Mouse (Mus musculus): Measurements from ENCODE around the gene Slc9a2. TPM values are rescaled to one million over a fixed set of nuclear protein-coding genes. Genes with fewer than 3 reads are reported as not detected.

Gene Slc9a2
- polyA plus RNA-seq, 1 experiment: 0.15 TPM

DNA sequence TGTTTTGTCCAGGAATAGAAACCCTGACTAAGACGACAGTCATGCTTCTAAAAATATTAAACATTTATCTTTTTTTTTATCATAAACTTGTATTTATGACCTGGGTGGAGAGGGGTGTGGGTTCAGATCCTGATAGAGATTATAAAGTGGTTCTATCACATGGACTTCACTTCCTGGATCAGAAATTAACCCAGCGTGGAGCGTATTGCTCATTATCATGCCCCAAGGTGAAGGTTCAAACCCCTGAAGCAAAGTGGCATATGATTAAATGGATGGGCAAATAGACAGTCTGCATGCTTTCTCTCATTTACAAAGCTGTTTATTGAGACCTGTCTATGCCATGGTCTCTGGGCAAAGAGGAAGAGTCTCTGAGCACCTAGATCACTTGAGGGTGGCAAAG, 96.4 kb downstream of the Slc9a2 start:
- no peaks in the 10 kb centered on the region for H3K4me1 ChIP-seq (ENCODE audit: control insufficient read depth, insufficient read depth, low read length)
- no peak overlapping the region for H3K4me3 ChIP-seq (ENCODE audit: insufficient read depth, low read length)
- no peak for TF ChIP-seq POLR2A (IDR thresholded peaks at IDR 0.05; ENCODE audit: borderline replicate concordance, low read depth, low read length)
- TF ChIP-seq CTCF (IDR thresholded peaks at IDR 0.05; ENCODE audit: low read depth, low read length): no peak
- no peak overlapping the region for H3K27ac ChIP-seq (ENCODE audit: insufficient read depth, low read depth, low read length)

DNA sequence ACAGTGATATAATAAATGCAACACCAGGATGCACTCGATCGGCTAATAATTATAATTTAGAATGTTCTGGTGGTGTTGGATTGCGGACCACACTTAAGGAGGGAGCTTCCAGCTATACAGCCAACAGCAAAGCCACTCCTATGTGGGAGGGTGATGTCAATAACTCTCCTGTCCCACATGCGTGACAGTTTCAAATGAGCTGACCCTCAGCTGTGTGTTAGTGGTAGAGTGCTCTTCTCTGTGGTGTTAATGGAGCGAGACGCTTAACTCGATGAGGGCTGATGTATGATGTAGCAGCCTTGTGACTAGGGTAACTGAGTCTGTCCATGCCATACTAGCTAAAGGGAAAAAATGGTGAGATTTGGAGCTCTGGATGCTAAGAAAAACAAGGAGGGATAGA, 103.1 kb downstream of the Slc9a2 start:
- Histone ChIP-seq H3K4me1 (ENCODE audit: control insufficient read depth, insufficient read depth, low read length) (peaks cover 9% of the 10 kb centered on the region), H3K27ac (ENCODE audit: insufficient read depth, low read depth, low read length) (no peak overlapping the region), H3K4me3 (ENCODE audit: insufficient read depth, low read length) (no peak overlapping the region)
- TF ChIP-seq POLR2A (IDR thresholded peaks at IDR 0.05; ENCODE audit: borderline replicate concordance, low read depth, low read length) (no peak), CTCF (IDR thresholded peaks at IDR 0.05; ENCODE audit: low read depth, low read length) (no peak)

- Histone ChIP-seq H3K4me3 (ENCODE audit: insufficient read depth, low read length) (no peak overlapping the region), H3K4me1 (ENCODE audit: control insufficient read depth, insufficient read depth, low read length) (peaks cover 9% of the 10 kb centered on the region), H3K27ac (ENCODE audit: insufficient read depth, low read depth, low read length) (no peak overlapping the region)
- no peak for TF ChIP-seq POLR2A (IDR thresholded peaks at IDR 0.05; ENCODE audit: borderline replicate concordance, low read depth, low read length)
- TF ChIP-seq CTCF (IDR thresholded peaks at IDR 0.05; ENCODE audit: low read depth, low read length): no peak
Measured at GRCm38 (mm10) chr1:40784306-40784705, 103.9 kb downstream of the Slc9a2 start.

GRCm38 (mm10) chr1:40785876-40786445, 105.6 kb downstream of the Slc9a2 start:
- Histone ChIP-seq H3K4me1 (ENCODE audit: control insufficient read depth, insufficient read depth, low read length) (peaks cover 13% of the 10 kb centered on the region), H3K27ac (ENCODE audit: insufficient read depth, low read depth, low read length) (no peak overlapping the region), H3K4me3 (ENCODE audit: insufficient read depth, low read length) (no peak overlapping the region)
- TF ChIP-seq POLR2A (IDR thresholded peaks at IDR 0.05; ENCODE audit: borderline replicate concordance, low read depth, low read length) (no peak), CTCF (IDR thresholded peaks at IDR 0.05; ENCODE audit: low read depth, low read length) (no peak)

DNA sequence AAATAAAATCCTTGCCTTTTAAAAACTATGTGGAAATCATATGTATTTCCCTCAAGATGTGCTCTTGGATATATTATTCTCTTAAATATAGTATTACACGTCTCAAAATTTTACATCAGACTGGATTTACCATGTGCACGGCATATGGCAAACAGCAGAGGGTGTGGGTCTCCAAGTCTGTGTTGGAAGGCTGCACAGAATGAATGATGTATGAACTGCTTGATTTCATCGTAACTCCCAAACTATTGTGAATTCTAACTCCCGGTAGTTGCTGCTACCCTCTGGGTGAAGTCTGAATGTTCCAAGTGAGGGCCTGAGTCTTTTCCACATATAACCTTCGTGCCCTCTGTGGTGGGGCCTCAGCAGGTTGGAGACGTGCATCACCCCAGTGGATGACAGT, 108.6 kb downstream of the Slc9a2 start:
- TF ChIP-seq POLR2A (IDR thresholded peaks at IDR 0.05; ENCODE audit: borderline replicate concordance, low read depth, low read length): no peak
- no peak for TF ChIP-seq CTCF (IDR thresholded peaks at IDR 0.05; ENCODE audit: low read depth, low read length)
- Histone ChIP-seq H3K4me1 (ENCODE audit: control insufficient read depth, insufficient read depth, low read length) (peaks cover 15% of the 10 kb centered on the region), H3K27ac (ENCODE audit: insufficient read depth, low read depth, low read length) (no peak overlapping the region), H3K4me3 (ENCODE audit: insufficient read depth, low read length) (no peak overlapping the region)

DNA sequence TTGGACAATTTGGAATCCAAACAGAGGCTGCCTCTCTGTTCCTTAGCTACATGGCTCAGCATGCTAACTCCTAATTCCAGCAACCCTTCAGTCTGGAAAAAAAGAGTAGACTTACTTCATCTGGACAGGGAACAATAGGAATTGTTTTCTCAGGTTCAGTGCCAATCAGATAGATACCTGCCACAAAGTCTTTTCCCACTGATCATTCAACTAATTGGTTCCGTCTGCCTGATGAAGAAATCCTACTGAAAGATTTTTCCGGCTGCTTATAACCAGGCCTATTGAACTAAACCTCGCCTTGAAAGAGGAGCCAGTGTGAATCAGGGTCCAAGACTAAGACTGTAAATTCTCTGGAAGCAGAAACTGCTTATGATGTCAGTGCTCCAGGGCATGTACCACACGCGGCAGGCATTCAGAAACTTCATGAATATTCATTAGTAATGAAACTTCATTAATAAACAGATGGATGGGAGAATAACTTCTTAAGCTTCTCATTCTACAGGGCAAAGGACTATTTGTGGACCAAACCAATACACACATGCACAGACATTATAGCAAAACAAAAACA, 109.4 kb downstream of the Slc9a2 start:
- TF ChIP-seq POLR2A (IDR thresholded peaks at IDR 0.05; ENCODE audit: borderline replicate concordance, low read depth, low read length) (no peak), CTCF (IDR thresholded peaks at IDR 0.05; ENCODE audit: low read depth, low read length) (no peak)
- Histone ChIP-seq H3K4me1 (ENCODE audit: control insufficient read depth, insufficient read depth, low read length) (peaks cover 15% of the 10 kb centered on the region), H3K27ac (ENCODE audit: insufficient read depth, low read depth, low read length) (no peak overlapping the region), H3K4me3 (ENCODE audit: insufficient read depth, low read length) (peak overlapping the region; percentile 97)

GRCm38 (mm10) chr1:40790324-40791141, 110.2 kb downstream of the Slc9a2 start, which contains the start of gene Mfsd9:
Gene Mfsd9 (minus strand): TSS chr1:40790687.
- TF ChIP-seq CTCF (IDR thresholded peaks at IDR 0.05; ENCODE audit: low read depth, low read length) (no peak), POLR2A (IDR thresholded peaks at IDR 0.05; ENCODE audit: borderline replicate concordance, low read depth, low read length) (0 out of 2 replicates have a peak, but pooled peaks have one; percentile 43)
- peaks cover 15% of the 10 kb centered on the region for H3K4me1 ChIP-seq (ENCODE audit: control insufficient read depth, insufficient read depth, low read length)
- H3K4me3 ChIP-seq (ENCODE audit: insufficient read depth, low read length): peak within 1 kb of the TSS; percentile 97
- H3K27ac ChIP-seq (ENCODE audit: insufficient read depth, low read depth, low read length): 0 out of 2 replicates have a peak within 1 kb of the TSS, but pooled peaks have one; percentile 13

GRCm38 (mm10) chr1:40795508-40795907, 115.1 kb downstream of the Slc9a2 start:
- 0 out of 2 replicates have a peak, but pooled peaks cover 2% of the 10 kb centered on the region for H3K4me1 ChIP-seq (ENCODE audit: control insufficient read depth, insufficient read depth, low read length)
- TF ChIP-seq CTCF (IDR thresholded peaks at IDR 0.05; ENCODE audit: low read depth, low read length) (no peak), POLR2A (IDR thresholded peaks at IDR 0.05; ENCODE audit: borderline replicate concordance, low read depth, low read length) (no peak)
- no peak overlapping the region for H3K4me3 ChIP-seq (ENCODE audit: insufficient read depth, low read length)
- no peak overlapping the region for H3K27ac ChIP-seq (ENCODE audit: insufficient read depth, low read depth, low read length)

GRCm38 (mm10) chr1:40797348-40797747, 117.0 kb downstream of the Slc9a2 start:
- no peak for TF ChIP-seq POLR2A (IDR thresholded peaks at IDR 0.05; ENCODE audit: borderline replicate concordance, low read depth, low read length)
- peak; percentile 36; the same call in 1 of the 2 replicates for TF ChIP-seq CTCF (IDR thresholded peaks at IDR 0.05; ENCODE audit: low read depth, low read length)
- Histone ChIP-seq H3K4me1 (ENCODE audit: control insufficient read depth, insufficient read depth, low read length) (no peaks in the 10 kb centered on the region), H3K4me3 (ENCODE audit: insufficient read depth, low read length) (no peak overlapping the region), H3K27ac (ENCODE audit: insufficient read depth, low read depth, low read length) (no peak overlapping the region)

DNA sequence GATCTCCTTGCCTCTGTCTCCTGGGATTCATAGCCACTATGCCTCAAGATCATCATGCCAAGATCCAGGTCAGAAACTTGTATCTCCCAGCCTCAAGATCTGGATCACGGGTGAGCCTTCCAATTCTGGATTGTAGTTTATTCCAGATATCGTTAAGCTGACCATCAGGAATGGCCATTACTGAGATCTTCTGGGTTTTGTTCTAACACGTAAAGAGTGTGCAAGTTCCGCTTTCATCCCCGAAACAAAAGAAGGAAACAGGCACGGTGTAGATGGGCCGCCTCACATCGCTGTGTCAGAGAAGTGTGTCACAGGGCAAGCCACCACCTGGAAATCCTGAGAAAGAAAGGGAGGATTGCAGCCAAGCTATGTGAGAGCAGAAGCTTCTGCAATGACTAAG, 118.7 kb downstream of the Slc9a2 start:
- no peaks in the 10 kb centered on the region for H3K4me1 ChIP-seq (ENCODE audit: control insufficient read depth, insufficient read depth, low read length)
- H3K4me3 ChIP-seq (ENCODE audit: insufficient read depth, low read length): no peak overlapping the region
- no peak overlapping the region for H3K27ac ChIP-seq (ENCODE audit: insufficient read depth, low read depth, low read length)
- TF ChIP-seq POLR2A (IDR thresholded peaks at IDR 0.05; ENCODE audit: borderline replicate concordance, low read depth, low read length) (no peak), CTCF (IDR thresholded peaks at IDR 0.05; ENCODE audit: low read depth, low read length) (no peak)

Measured in bone marrow macrophage, adult 2 months (primary cell).